Mouse (Mus musculus): Measurements from ENCODE around the gene Tox3. TPM values are rescaled to one million over a fixed set of nuclear protein-coding genes. Genes with fewer than 3 reads are reported as not detected.

Gene Tox3
- 35.4 and 38.4 TPM in 2 replicates for polyA plus RNA-seq (2012; rRNA removed)

GRCm38 (mm10) chr8:90348178-90348925, at the start of gene Tox3:
Gene Tox3 (minus strand): TSS chr8:90348343.

